Comparison of ENCODE assay signal across 23 mouse cellular contexts in the genomic region with DNA sequence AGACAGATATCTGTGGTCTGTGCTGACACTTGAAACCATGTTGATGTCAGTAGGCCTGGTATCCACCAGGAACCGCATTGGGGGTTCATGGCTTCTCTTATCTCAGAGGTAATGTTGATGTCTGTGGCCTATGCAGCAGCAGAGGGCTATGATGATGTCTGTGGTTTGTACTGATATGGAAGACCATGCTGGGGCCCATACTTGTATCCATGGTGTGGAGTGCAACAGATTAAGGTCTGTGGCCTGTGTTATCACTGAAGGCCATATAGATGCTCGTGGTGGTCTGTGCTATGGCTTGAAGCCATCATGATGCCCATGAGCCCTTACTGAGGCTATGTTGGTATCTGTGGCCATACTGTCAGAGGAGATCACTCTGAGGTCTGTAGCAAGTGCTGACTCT.
DNase-seq lines count a peak whose midpoint lies in the region; ATAC-seq and TF ChIP-seq lines count a peak whose summit lies in the region.
"Had no signal": no experiment of that assay in that cellular context is flagged by ENCODE, and none has a peak within 500 bp of the region (broad histone marks: within the 10 kb centered on the region; RNA-seq: fewer than 3 reads in every experiment).

No protein-coding gene starts in this region.

- no peak for TF ChIP-seq CTCF in G1E (IDR thresholded peaks at IDR 0.05; ENCODE audit: low read depth, low read length)
- no peak for TF ChIP-seq CTCF in liver, postnatal 0 days (IDR thresholded peaks at IDR 0.05; ENCODE audit: low read depth)
- TF ChIP-seq CTCF in thymus, adult 2 months (IDR thresholded peaks at IDR 0.05; ENCODE audit: borderline replicate concordance, control insufficient read depth, extremely low read depth, insufficient read depth, low read length, poor library complexity): no peak

- no peak overlapping the region for H3K27ac ChIP-seq in liver, postnatal 0 days (ENCODE audit: low read depth)
- H3K27ac ChIP-seq in forebrain, embryonic 11.5 days (ENCODE audit: low read depth, low read length): no peak overlapping the region
- no peak overlapping the region for H3K27ac ChIP-seq in thymus, adult 2 months (ENCODE audit: control insufficient read depth, insufficient read depth, low read length)
- H3K27ac ChIP-seq: embryonic facial prominence, embryonic 15.5 days; heart, embryonic 10.5 days; layer of hippocampus, adult 2 months; midbrain, embryonic 10.5 days; neural tube, embryonic 12.5 days had no signal

- TF ChIP-seq POLR2A in thymus, adult 2 months (IDR thresholded peaks at IDR 0.05; ENCODE audit: control insufficient read depth, extremely low read depth, insufficient read depth, low read length, poor library complexity): no peak

- peak; percentile 82 for ATAC-seq in G1E (ENCODE audit: extremely low read depth, insufficient number of reproducible peaks, low FRiP score, poor library complexity, severe bottlenecking)
- peak; percentile 98 for ATAC-seq in liver, postnatal 0 days
- no peak for ATAC-seq in forebrain, embryonic 11.5 days (replicated peaks; ENCODE audit: low FRiP score)
- ATAC-seq: activated CD4-positive, CD25-positive, alpha-beta regulatory T cell, adult 4 months; forebrain, embryonic 14.5 days had no signal

- H3K9me3 ChIP-seq in G1E (replicated peaks): peaks cover 17% of the 10 kb centered on the region
- H3K9me3 ChIP-seq in liver, postnatal 0 days (ENCODE audit: low read length): 0 out of 2 replicates have a peak, but pooled peaks cover 2% of the 10 kb centered on the region
- no peaks in the 10 kb centered on the region for H3K9me3 ChIP-seq in forebrain, embryonic 11.5 days (ENCODE audit: control insufficient read depth, low read length)
- H3K9me3 ChIP-seq: embryonic facial prominence, embryonic 15.5 days; heart, embryonic 10.5 days; midbrain, embryonic 10.5 days; neural tube, embryonic 12.5 days had no signal

- no peak overlapping the region for H3K4me2 ChIP-seq in liver, postnatal 0 days (ENCODE audit: low read depth, low read length)
- H3K4me2 ChIP-seq in forebrain, embryonic 11.5 days (ENCODE audit: low read depth, low read length, severe bottlenecking): no peak overlapping the region
- H3K4me2 ChIP-seq: embryonic facial prominence, embryonic 15.5 days; neural tube, embryonic 12.5 days had no signal

- no peak overlapping the region for H3K4me3 ChIP-seq in G1E (ENCODE audit: low read depth, low read length)
- H3K4me3 ChIP-seq in liver, postnatal 0 days (ENCODE audit: low read depth, low read length): no peak overlapping the region
- H3K4me3 ChIP-seq in forebrain, embryonic 11.5 days (ENCODE audit: low read depth, low read length): no peak overlapping the region
- H3K4me3 ChIP-seq in thymus, adult 2 months (ENCODE audit: control insufficient read depth, insufficient read depth, low read length): no peak overlapping the region
- H3K4me3 ChIP-seq: embryonic facial prominence, embryonic 15.5 days; heart, embryonic 10.5 days; layer of hippocampus, adult 2 months; midbrain, embryonic 10.5 days; neural tube, embryonic 12.5 days had no signal

- no peaks in the 10 kb centered on the region for H3K36me3 ChIP-seq in G1E (replicated peaks)
- H3K36me3 ChIP-seq in liver, postnatal 0 days (replicated peaks; ENCODE audit: insufficient read depth, low read length): no peaks in the 10 kb centered on the region
- H3K36me3 ChIP-seq in forebrain, embryonic 11.5 days (ENCODE audit: control insufficient read depth, insufficient read depth, low read length): no peaks in the 10 kb centered on the region
- no peaks in the 10 kb centered on the region for H3K36me3 ChIP-seq in thymus, adult 2 months (ENCODE audit: control insufficient read depth, insufficient read depth, low read length)
- H3K36me3 ChIP-seq: embryonic facial prominence, embryonic 15.5 days; heart, embryonic 10.5 days; midbrain, embryonic 10.5 days; neural tube, embryonic 12.5 days had no signal

- H3K27me3 ChIP-seq in G1E (ENCODE audit: insufficient read depth, low read length): no peaks in the 10 kb centered on the region
- no peaks in the 10 kb centered on the region for H3K27me3 ChIP-seq in liver, postnatal 0 days (ENCODE audit: insufficient read depth, low read length)
- no peaks in the 10 kb centered on the region for H3K27me3 ChIP-seq in forebrain, embryonic 11.5 days (ENCODE audit: control insufficient read depth, insufficient read depth, low read length)
- H3K27me3 ChIP-seq in thymus, adult 2 months (ENCODE audit: control insufficient read depth, insufficient read depth, low read length): no peaks in the 10 kb centered on the region
- H3K27me3 ChIP-seq: embryonic facial prominence, embryonic 15.5 days; neural tube, embryonic 12.5 days had no signal

- DNase-seq in G1E (ENCODE audit: low spot score): no peak
- DNase-seq in c-Kit-positive CD71-positive TER-119-negative erythroid progenitor cells, embryonic 14.5 days (ENCODE audit: low read depth): peak; percentile 16
- peak; percentile 26 for DNase-seq in liver
- peak; percentile 12 for DNase-seq in liver, postnatal 0 days
- DNase-seq in forebrain, embryonic 11.5 days (ENCODE audit: low spot score): no peak
- DNase-seq in cerebellum, adult 18-20 months: no peak
- no peak for DNase-seq in thymus, adult 2 months
- DNase-seq in cerebellum, postnatal 10 days: no peak
- DNase-seq: adrenal gland, postnatal 25 days; cerebellum, adult 8-10 months; gastrocnemius, postnatal 25 days; kidney, adult 18-20 months; kidney, postnatal 14 days; left cerebral cortex, postnatal 4 days; lung, postnatal 10 days; thymus, postnatal 4 days had no signal

- no peaks in the 10 kb centered on the region for H3K4me1 ChIP-seq in G1E (ENCODE audit: insufficient read depth, low read depth, low read length)
- H3K4me1 ChIP-seq in liver, postnatal 0 days (ENCODE audit: insufficient read depth): no peaks in the 10 kb centered on the region
- H3K4me1 ChIP-seq in forebrain, embryonic 11.5 days (replicated peaks; ENCODE audit: control insufficient read depth, insufficient read depth, low read length): no peaks in the 10 kb centered on the region
- no peaks in the 10 kb centered on the region for H3K4me1 ChIP-seq in thymus, adult 2 months (replicated peaks; ENCODE audit: control insufficient read depth, insufficient read depth, low read length)
- H3K4me1 ChIP-seq: embryonic facial prominence, embryonic 15.5 days; heart, embryonic 10.5 days; midbrain, embryonic 10.5 days; neural tube, embryonic 12.5 days had no signal

- TF ChIP-seq EP300 in liver, postnatal 0 days (IDR thresholded peaks at IDR 0.05; ENCODE audit: low read depth): peak; percentile 95

- no peak overlapping the region for H3K9ac ChIP-seq in liver, postnatal 0 days (replicated peaks)
- no peak overlapping the region for H3K9ac ChIP-seq in forebrain, embryonic 11.5 days (ENCODE audit: low read length)
- H3K9ac ChIP-seq: embryonic facial prominence, embryonic 15.5 days; neural tube, embryonic 12.5 days had no signal

- 46% methylated on average over 2 of the region's 2 CpGs for WGBS in liver, postnatal 0 days (ENCODE audit: insufficient replicate concordance)
- 93% methylated on average over 2 of the region's 2 CpGs for WGBS in forebrain, embryonic 11.5 days
- WGBS in thymus, adult 2 months: 95% methylated on average over 2 of the region's 2 CpGs

Comparison
In these comparisons a context has a peak if more than half of its experiments do, and no peak if none do; other contexts are left out.
1. DNase-seq: peak in c-Kit-positive CD71-positive TER-119-negative erythroid progenitor cells, embryonic 14.5 days (single experiment), liver (single experiment) and liver, postnatal 0 days (single experiment); none in G1E (single experiment), forebrain, embryonic 11.5 days (single experiment), cerebellum, adult 18-20 months (0 of 2), thymus, adult 2 months (single experiment) and cerebellum, postnatal 10 days (0 of 2).